Mouse (Mus musculus) embryo, embryonic 10.5 days (tissue): ENCODE measurements around the gene Ighmbp2.

Experiments
- DNase-seq: peaks from one replicate; pipeline ENCODE4 v3.0.0-alpha.2; 2015; ENCODE audit warnings: low spot score

Gene Ighmbp2

GRCm38 (mm10) chr19:3282572-3283467 is at the start of gene Ighmbp2, which contains the start of gene Mrpl21:
Gene Ighmbp2 (minus strand): TSS chr19:3283017.
Gene Mrpl21 (plus strand): TSS chr19:3282901.
- peak; percentile 95 for DNase-seq

- no peak for DNase-seq
Observed at GRCm38 (mm10) chr19:3326479-3327047, 43.7 kb upstream of the Ighmbp2 start.

DNA sequence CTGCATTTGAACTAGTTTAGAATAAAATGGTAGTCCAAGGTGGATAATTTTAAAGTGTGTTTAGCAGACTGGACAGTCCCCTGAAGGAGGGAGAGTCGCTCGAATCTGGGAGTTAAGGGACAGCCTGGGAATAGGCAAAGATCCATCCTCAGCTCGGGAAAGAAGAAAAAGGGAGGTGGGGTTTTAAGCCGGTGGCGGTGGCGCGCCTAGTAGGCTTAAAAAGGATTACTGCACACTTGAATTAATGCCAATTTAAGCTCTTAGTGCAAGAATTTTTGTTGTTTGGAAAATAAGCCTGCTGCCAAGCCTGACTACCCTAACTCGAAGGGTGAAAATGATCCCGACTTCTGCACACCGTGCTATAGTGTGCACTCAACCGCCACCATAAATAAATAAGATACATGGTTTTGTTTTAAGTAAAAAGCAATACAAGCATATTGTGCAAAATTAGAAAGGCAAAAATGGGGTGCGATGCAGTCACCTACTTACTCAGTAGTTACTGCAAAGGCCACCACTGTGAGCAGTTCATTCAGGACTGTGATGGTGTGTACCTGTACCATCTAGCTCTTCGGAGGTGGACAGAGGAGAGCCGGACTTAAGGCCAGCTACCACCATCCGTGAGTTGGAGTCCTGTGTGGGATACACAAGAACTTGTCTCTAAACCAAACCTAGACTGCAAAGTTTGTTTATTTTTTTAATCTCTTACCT is 43.1 kb upstream of the Ighmbp2 start:
- DNase-seq: peak; percentile 19

- DNase-seq: peak; percentile 94
Observed at GRCm38 (mm10) chr19:3324931-3325711, 42.3 kb upstream of the Ighmbp2 start.

GRCm38 (mm10) chr19:3324271-3324811 is 41.5 kb upstream of the Ighmbp2 start:
- peak; percentile 59 for DNase-seq

- peak; percentile 42 for DNase-seq
Observed at GRCm38 (mm10) chr19:3323753-3324270, 41.0 kb upstream of the Ighmbp2 start.

- DNase-seq: peak; percentile 83
Observed at GRCm38 (mm10) chr19:3323201-3323621, 40.4 kb upstream of the Ighmbp2 start.

GRCm38 (mm10) chr19:3322261-3322969 is 39.6 kb upstream of the Ighmbp2 start, which contains the start of gene Cpt1a:
Gene Cpt1a (plus strand): TSS chr19:3322334.
- peak; percentile 40 for DNase-seq

- DNase-seq: peak; percentile 27
Observed at GRCm38 (mm10) chr19:3321617-3322016, 38.8 kb upstream of the Ighmbp2 start.

- peak; percentile 24 for DNase-seq
Observed at GRCm38 (mm10) chr19:3320801-3321200, 38.0 kb upstream of the Ighmbp2 start.

DNA sequence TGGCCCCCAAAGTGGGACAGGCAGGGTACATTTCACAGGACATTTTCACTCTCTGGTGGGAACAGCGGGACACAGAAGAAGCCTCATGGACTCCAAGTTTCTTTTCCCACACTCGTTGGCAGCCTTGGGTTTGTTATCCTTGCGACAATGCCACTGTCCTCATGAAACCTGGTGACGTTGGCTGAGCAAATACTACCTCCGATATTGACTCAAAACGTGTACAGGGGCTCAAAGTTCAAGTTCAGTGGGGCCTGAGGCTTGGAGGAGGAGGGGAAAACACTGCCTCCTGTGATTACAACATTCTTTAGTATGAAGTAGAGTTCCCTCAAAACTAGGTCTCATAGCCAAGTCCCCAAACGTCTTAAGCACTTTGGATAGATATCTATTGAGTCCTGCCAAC is 37.3 kb upstream of the Ighmbp2 start:
- DNase-seq: no peak

DNA sequence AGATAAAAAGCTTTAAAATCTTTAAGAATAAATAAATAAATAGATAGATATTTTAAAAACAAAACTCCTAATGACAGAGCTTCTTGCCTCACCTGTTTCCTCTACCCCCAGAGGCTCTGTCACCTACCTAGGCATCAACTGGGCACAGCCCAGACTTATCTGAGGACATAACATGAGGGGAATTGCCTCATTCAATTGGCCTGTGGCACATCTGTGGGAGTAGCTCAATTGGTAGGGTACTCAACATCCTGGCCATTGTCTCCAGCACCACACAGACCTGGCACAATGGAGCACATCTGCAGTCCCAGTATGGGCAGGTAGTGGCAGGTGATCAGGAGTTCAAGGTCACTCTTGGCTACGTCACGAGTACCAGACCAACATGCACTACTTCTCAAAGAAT is 36.5 kb upstream of the Ighmbp2 start:
- DNase-seq: no peak

DNA sequence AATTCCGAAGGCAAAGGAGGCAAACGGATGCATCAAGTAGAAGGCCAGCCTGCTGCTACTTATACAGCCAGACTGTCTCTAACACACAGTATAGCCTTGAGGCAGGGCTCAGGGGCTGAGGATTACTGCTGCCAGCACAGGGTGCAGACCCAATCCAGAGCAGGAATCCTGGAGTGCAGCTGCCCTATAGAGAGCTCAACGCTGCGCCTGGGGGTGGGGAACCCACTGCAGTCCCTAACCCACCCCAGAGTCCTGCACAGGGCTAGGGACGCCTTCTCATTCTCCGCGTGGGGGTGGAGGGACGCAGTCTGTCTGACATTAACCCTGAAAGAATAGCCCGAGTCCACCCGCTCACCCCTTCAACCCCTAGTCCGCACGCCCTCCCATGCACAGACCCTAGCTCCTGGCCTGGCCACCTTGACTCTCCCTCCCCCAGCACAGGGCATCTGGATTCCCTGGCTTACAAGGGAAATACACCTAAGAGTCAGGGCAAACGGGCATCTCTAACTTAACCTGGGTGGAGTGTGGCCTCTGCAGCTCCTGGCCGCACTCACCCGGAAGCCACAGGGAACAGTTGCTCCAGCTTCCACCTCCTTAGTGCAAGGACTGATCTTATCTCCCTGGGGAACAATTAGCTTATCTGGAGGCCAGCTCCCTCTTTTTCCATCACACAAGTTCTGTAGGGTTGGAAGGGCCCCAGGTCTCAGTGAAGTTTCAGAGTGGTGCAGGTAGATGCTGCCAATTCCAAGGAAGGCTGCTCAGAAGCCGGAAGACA is 24.5 kb upstream of the Ighmbp2 start:
- no peak for DNase-seq

DNA sequence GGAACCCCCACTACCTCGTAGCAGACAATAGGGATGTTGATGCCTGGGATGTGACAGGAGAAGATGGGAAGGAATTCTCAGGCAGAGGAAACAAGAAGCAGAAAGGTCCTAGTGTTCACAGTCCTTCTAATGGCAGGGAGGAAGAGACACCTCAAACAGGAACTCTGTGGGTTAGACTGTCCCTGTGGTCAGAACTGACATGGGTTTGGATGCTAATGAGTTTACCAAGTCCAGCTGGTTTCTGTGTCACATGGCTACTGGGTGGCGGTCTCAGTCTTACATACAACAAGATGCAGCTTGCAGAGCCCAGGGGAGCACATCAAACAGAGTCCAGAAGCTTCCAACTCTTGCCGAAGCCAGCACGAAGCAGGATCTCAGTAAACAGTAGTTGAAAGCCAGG is 21.2 kb upstream of the Ighmbp2 start:
- DNase-seq: no peak

- DNase-seq: no peak
Observed at GRCm38 (mm10) chr19:3297775-3298174, 15.0 kb upstream of the Ighmbp2 start.

GRCm38 (mm10) chr19:3297034-3297433 is 14.2 kb upstream of the Ighmbp2 start:
- no peak for DNase-seq

DNA sequence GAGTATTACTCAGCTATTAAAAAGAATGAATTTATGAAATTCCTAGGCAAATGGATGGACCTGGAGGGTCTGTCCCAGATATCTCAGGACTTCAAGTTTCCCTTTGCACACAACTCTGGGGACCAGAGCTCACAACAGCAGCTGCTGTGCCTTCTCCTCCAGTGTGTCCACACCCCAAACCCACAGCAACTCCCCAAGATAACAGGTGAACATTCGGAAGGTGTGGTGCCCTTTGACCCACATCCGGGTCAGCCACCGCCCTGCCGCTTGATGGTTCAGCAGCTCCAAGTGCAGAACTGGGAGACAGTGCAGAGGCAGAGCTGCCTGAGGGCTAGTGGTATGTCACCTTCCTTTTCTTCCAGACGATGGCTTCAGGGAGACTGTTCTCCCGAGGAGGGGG is 12.4 kb upstream of the Ighmbp2 start:
- DNase-seq: no peak

DNA sequence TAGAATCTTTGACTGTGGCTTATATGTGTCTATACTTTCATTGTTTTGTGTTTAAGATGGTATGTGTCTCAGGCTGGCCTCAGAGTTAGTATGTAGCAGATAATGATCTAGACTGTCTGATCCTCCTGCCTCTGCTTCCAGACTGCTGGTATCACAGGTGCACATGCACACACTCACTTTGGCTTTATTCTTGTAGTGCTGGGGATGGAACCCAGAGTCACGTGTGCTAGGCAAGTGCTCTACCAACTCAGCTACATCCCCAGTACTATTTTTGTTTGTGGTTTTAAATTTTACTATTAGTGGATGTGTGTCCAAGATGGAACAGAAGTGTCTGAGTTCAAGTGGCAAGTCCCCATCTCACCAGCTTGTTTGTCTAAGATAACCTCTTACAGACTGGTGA is 10.2 kb upstream of the Ighmbp2 start:
- DNase-seq: no peak

DNA sequence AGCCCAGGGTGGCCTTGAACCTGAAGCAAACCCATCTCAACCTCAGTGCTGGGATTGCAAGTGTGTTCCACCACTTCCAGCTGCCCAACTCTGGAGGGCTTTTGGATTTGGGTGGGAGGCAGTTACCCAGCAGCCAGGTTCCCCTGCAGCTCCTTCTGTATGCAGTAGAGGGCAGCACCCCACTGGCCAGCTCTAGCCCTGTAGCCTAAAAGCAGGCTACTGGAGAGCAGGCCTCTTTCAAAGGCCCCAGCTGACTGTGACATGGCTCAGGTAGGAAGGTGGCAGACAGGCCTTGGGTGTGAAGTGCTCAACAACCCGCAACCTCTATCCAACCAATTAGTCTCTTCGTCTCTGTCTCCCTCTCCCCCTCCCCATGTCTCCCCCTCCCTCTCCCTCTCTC is 9.2 kb upstream of the Ighmbp2 start:
- peak; percentile 68 for DNase-seq

DNA sequence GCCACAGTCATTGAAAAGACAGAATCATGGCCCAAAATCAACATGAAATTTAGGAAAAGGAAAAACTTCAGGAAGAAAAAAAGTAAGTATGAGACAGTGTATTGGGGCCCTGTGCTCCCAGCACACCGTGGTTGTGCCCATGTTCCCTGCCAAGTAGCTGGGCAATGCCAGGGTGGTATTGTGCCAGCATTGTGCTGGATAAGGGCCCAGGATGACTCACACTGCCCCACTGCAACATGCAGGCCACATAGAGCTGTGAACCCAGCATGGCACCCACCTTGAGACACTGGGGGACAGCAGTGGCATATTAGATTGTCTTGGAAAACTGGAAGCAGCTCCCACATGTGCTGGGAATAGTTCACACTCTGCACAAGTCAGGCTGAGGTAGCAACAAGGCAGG is 6.2 kb upstream of the Ighmbp2 start:
- DNase-seq: no peak
